Mouse (Mus musculus) hindlimb bud, embryonic 11.5 days (tissue): ENCODE results near the gene 2210011C24Rik.
"Not testable (repeated sequence)": the region's sequence is repeated elsewhere in the genome, so short reads cannot be mapped to it uniquely, and the experiment has no call there.

Experiments
- DNase-seq: peaks from one replicate; pipeline ENCODE4 v3.0.0-alpha.2; 2012; ENCODE audit warnings: low read depth, low spot score; ENCODE audit errors: extremely low spot score

Gene 2210011C24Rik

GRCm38 (mm10) chr8:83996567-83997505, 15.1 kb downstream of the 2210011C24Rik start:
- DNase-seq, result no peak

- DNase-seq, result no peak
These were observed 16.0 kb downstream of the 2210011C24Rik start for GRCm38 (mm10) chr8:83995973-83996372.

GRCm38 (mm10) chr8:83994030-83994429, 17.9 kb downstream of the 2210011C24Rik start:
- DNase-seq, result no peak

- DNase-seq, result no peak
These were observed 19.5 kb downstream of the 2210011C24Rik start for GRCm38 (mm10) chr8:83992488-83992887.

- no peak for DNase-seq
These were observed 21.8 kb downstream of the 2210011C24Rik start for GRCm38 (mm10) chr8:83990170-83990569.

GRCm38 (mm10) chr8:83989243-83989642, 22.7 kb downstream of the 2210011C24Rik start:
- no peak for DNase-seq

GRCm38 (mm10) chr8:83983222-83983621, 28.7 kb downstream of the 2210011C24Rik start:
- DNase-seq, result not testable (repeated sequence)

GRCm38 (mm10) chr8:83982449-83982848, 29.5 kb downstream of the 2210011C24Rik start:
- DNase-seq, result no peak

- DNase-seq, result no peak
These were observed 30.4 kb downstream of the 2210011C24Rik start for GRCm38 (mm10) chr8:83981533-83981932.

- no peak for DNase-seq
These were observed 31.1 kb downstream of the 2210011C24Rik start for GRCm38 (mm10) chr8:83980845-83981244.

GRCm38 (mm10) chr8:83980250-83980649, 31.7 kb downstream of the 2210011C24Rik start:
- no peak for DNase-seq

- no peak for DNase-seq
These were observed 33.8 kb downstream of the 2210011C24Rik start for GRCm38 (mm10) chr8:83978200-83978599.

- DNase-seq, result no peak
These were observed 34.3 kb downstream of the 2210011C24Rik start for GRCm38 (mm10) chr8:83977646-83978045.

- no peak for DNase-seq
These were observed 35.1 kb downstream of the 2210011C24Rik start for GRCm38 (mm10) chr8:83976779-83977350.

- no peak for DNase-seq
These were observed 35.8 kb downstream of the 2210011C24Rik start for GRCm38 (mm10) chr8:83976101-83976630.

- no peak for DNase-seq
These were observed 37.5 kb downstream of the 2210011C24Rik start for GRCm38 (mm10) chr8:83974521-83974920.

- no peak for DNase-seq
These were observed 38.6 kb downstream of the 2210011C24Rik start for GRCm38 (mm10) chr8:83973161-83974031.

- DNase-seq, result peak; percentile 85
These were observed 39.5 kb downstream of the 2210011C24Rik start, which contains the start of gene Prkaca for GRCm38 (mm10) chr8:83972150-83973120. TSS of gene Prkaca (plus strand) at chr8:83972993.

- DNase-seq, result no peak
These were observed 40.3 kb downstream of the 2210011C24Rik start for GRCm38 (mm10) chr8:83971661-83972060.

- DNase-seq, result no peak
These were observed 40.9 kb downstream of the 2210011C24Rik start for GRCm38 (mm10) chr8:83971121-83971520.
